Mouse (Mus musculus): ENCODE measurements around the gene 2210010C04Rik. TPM values are rescaled to one million over a fixed set of nuclear protein-coding genes. Genes with fewer than 3 reads are reported as not detected.

The 2210010C04Rik gene
- polyA plus RNA-seq, 1 experiment from 2014 or later: not detected

- WGBS: 50% methylated on average over 2 of the region's 2 CpGs
- no peak overlapping the region for H3K4me2 ChIP-seq
- ATAC-seq (ENCODE audit: insufficient read depth) (no peak), DNase-seq (no peak)
- H3K4me3 ChIP-seq (ENCODE audit: low read depth, low read length): no peak overlapping the region
- no peaks in the 10 kb centered on the region for H3K9me3 ChIP-seq (ENCODE audit: low read depth, low read length)
- TF ChIP-seq CTCF (IDR thresholded peaks at IDR 0.05; ENCODE audit: low read depth): peak; percentile 15; the same call in 1 of the 2 replicates
- H3K27ac ChIP-seq (ENCODE audit: low read depth): no peak overlapping the region
- no peaks in the 10 kb centered on the region for H3K27me3 ChIP-seq (ENCODE audit: insufficient read depth, low read length)
- H3K4me1 ChIP-seq (ENCODE audit: insufficient read depth): no peaks in the 10 kb centered on the region
- no peaks in the 10 kb centered on the region for H3K36me3 ChIP-seq (ENCODE audit: insufficient read depth)
- no peak overlapping the region for H3K9ac ChIP-seq
Observed at GRCm38 (mm10) chr6:41046553-41046952, 11.2 kb upstream of the 2210010C04Rik start.

- no peak for TF ChIP-seq CTCF (IDR thresholded peaks at IDR 0.05; ENCODE audit: low read depth)
- DNase-seq (no peak), ATAC-seq (ENCODE audit: insufficient read depth) (no peak)
- Histone ChIP-seq H3K4me3 (ENCODE audit: low read depth, low read length) (no peak overlapping the region), H3K36me3 (ENCODE audit: insufficient read depth) (no peaks in the 10 kb centered on the region), H3K9me3 (ENCODE audit: low read depth, low read length) (no peaks in the 10 kb centered on the region), H3K27me3 (ENCODE audit: insufficient read depth, low read length) (no peaks in the 10 kb centered on the region), H3K27ac (ENCODE audit: low read depth) (no peak overlapping the region), H3K9ac (no peak overlapping the region), H3K4me1 (ENCODE audit: insufficient read depth) (no peaks in the 10 kb centered on the region), H3K4me2 (no peak overlapping the region)
- 93% methylated on average over 1 of the region's 1 CpGs for WGBS
Observed at GRCm38 (mm10) chr6:41044753-41045152, 9.4 kb upstream of the 2210010C04Rik start.

GRCm38 (mm10) chr6:41044314-41044713 lies 9.0 kb upstream of the 2210010C04Rik start:
- no peak for TF ChIP-seq CTCF (IDR thresholded peaks at IDR 0.05; ENCODE audit: low read depth)

GRCm38 (mm10) chr6:41032802-41033201 lies 2.5 kb downstream of the 2210010C04Rik start:
- no peak overlapping the region for H3K4me2 ChIP-seq
- H3K36me3 ChIP-seq (ENCODE audit: insufficient read depth): no peaks in the 10 kb centered on the region
- no peak overlapping the region for H3K4me3 ChIP-seq (ENCODE audit: low read depth, low read length)
- no peak overlapping the region for H3K27ac ChIP-seq (ENCODE audit: low read depth)
- DNase-seq (no peak), ATAC-seq (ENCODE audit: insufficient read depth) (no peak)
- 71% methylated on average over 6 of the region's 6 CpGs for WGBS
- no peaks in the 10 kb centered on the region for H3K4me1 ChIP-seq (ENCODE audit: insufficient read depth)
- TF ChIP-seq CTCF (IDR thresholded peaks at IDR 0.05; ENCODE audit: low read depth): no peak
- no peak overlapping the region for H3K9ac ChIP-seq
- no peaks in the 10 kb centered on the region for H3K27me3 ChIP-seq (ENCODE audit: insufficient read depth, low read length)
- H3K9me3 ChIP-seq (ENCODE audit: low read depth, low read length): no peaks in the 10 kb centered on the region

More at GRCm38 (mm10) chr6:41044314-41044713, 9.0 kb upstream of the 2210010C04Rik start:
- Histone ChIP-seq H3K4me1 (ENCODE audit: insufficient read depth) (no peaks in the 10 kb centered on the region), H3K9ac (no peak overlapping the region), H3K36me3 (ENCODE audit: insufficient read depth) (no peaks in the 10 kb centered on the region), H3K4me3 (ENCODE audit: low read depth, low read length) (no peak overlapping the region), H3K9me3 (ENCODE audit: low read depth, low read length) (no peaks in the 10 kb centered on the region), H3K4me2 (no peak overlapping the region), H3K27me3 (ENCODE audit: insufficient read depth, low read length) (no peaks in the 10 kb centered on the region), H3K27ac (ENCODE audit: low read depth) (no peak overlapping the region)
- ATAC-seq (ENCODE audit: insufficient read depth) (no peak), DNase-seq (no peak)
- WGBS: 56% methylated on average over 1 of the region's 1 CpGs

GRCm38 (mm10) chr6:41032231-41032630 lies 3.1 kb downstream of the 2210010C04Rik start:
- Histone ChIP-seq H3K9me3 (ENCODE audit: low read depth, low read length) (no peaks in the 10 kb centered on the region), H3K4me2 (no peak overlapping the region), H3K4me3 (ENCODE audit: low read depth, low read length) (no peak overlapping the region), H3K4me1 (ENCODE audit: insufficient read depth) (no peaks in the 10 kb centered on the region), H3K9ac (no peak overlapping the region), H3K27ac (ENCODE audit: low read depth) (no peak overlapping the region), H3K27me3 (ENCODE audit: insufficient read depth, low read length) (no peaks in the 10 kb centered on the region), H3K36me3 (ENCODE audit: insufficient read depth) (no peaks in the 10 kb centered on the region)
- WGBS: 73% methylated on average over 3 of the region's 3 CpGs
- no peak for TF ChIP-seq CTCF (IDR thresholded peaks at IDR 0.05; ENCODE audit: low read depth)
- ATAC-seq (ENCODE audit: insufficient read depth): no peak
- DNase-seq: no peak

DNA sequence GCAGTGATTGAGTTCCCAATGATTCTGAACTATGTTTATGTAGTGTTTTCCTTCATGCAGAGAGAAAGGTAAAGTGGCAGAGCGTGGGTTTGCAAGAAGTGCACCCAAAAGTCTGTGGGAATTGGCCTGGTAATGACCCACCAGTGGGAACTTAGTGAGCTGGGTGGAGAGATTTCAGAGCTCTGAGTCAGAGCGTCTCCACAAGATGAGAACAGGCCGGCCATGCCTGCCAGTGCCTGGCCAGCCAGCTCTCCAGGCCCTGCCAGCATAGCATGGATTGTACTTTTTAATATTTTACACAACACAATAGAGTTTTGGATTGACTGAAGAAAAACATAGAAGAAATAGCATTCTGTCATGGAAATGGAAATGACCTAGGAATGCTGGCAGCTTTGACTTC lies 4.5 kb downstream of the 2210010C04Rik start:
- TF ChIP-seq CTCF (IDR thresholded peaks at IDR 0.05; ENCODE audit: low read depth): no peak
- DNase-seq: no peak

GRCm38 (mm10) chr6:41027053-41027452 lies 8.3 kb downstream of the 2210010C04Rik start:
- Histone ChIP-seq H3K9ac (no peak overlapping the region), H3K4me1 (ENCODE audit: insufficient read depth) (no peaks in the 10 kb centered on the region), H3K4me2 (no peak overlapping the region), H3K27me3 (ENCODE audit: insufficient read depth, low read length) (no peaks in the 10 kb centered on the region), H3K27ac (ENCODE audit: low read depth) (no peak overlapping the region), H3K9me3 (ENCODE audit: low read depth, low read length) (no peaks in the 10 kb centered on the region), H3K4me3 (ENCODE audit: low read depth, low read length) (no peak overlapping the region), H3K36me3 (ENCODE audit: insufficient read depth) (no peaks in the 10 kb centered on the region)
- 44% methylated on average over 2 of the region's 2 CpGs for WGBS
- ATAC-seq (ENCODE audit: insufficient read depth) (no peak), DNase-seq (peak; percentile 7)
- no peak for TF ChIP-seq CTCF (IDR thresholded peaks at IDR 0.05; ENCODE audit: low read depth)

More for the DNA sequence above, 4.5 kb downstream of the 2210010C04Rik start:
- no peak overlapping the region for H3K27ac ChIP-seq (ENCODE audit: low read depth)
- WGBS: 81% methylated on average over 3 of the region's 3 CpGs
- no peaks in the 10 kb centered on the region for H3K27me3 ChIP-seq (ENCODE audit: insufficient read depth, low read length)
- H3K4me1 ChIP-seq (ENCODE audit: insufficient read depth): no peaks in the 10 kb centered on the region
- ATAC-seq (ENCODE audit: insufficient read depth): no peak
- no peak overlapping the region for H3K9ac ChIP-seq
- no peaks in the 10 kb centered on the region for H3K9me3 ChIP-seq (ENCODE audit: low read depth, low read length)
- H3K4me3 ChIP-seq (ENCODE audit: low read depth, low read length): no peak overlapping the region
- H3K36me3 ChIP-seq (ENCODE audit: insufficient read depth): no peaks in the 10 kb centered on the region
- no peak overlapping the region for H3K4me2 ChIP-seq

Data from lung, embryonic 14.5 days (tissue).